8 mouse cellular contexts compared by ENCODE assay signal in the genomic region with DNA sequence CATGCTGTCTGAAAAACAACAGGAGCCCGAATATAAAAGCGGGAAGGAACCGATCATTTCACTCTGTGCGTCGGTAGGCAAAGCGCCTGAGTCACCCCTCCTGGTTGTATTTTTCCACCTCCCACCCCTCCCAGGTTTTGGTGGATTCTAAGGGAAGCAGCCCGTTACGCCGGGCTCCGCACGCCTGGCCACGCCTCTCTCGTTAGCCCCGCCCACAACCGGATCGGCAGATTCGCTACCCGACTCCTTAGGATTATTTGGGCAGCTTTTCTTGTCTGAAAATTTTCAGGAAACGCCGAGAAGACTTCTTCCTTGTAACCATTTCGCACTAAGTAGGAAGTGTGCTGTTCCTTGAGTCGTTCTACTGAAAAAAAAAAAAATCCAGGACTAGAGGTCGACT. TPM values are rescaled to one million over a fixed set of nuclear protein-coding genes. Genes with fewer than 3 reads are reported as not detected.
A peak's percentile ranks its signal among the peaks of the same experiment; 100 is the strongest.
DNase-seq lines count a peak whose midpoint lies in the region; ATAC-seq and TF ChIP-seq lines count a peak whose summit lies in the region.

Gene Setd1a (plus strand): TSS at position 245 of the 400 bp plus-strand sequence.

- no peaks in the 10 kb centered on the region for H3K27me3 ChIP-seq in C2C12 (ENCODE audit: control insufficient read depth, insufficient read depth, insufficient read length)
- no peaks in the 10 kb centered on the region for H3K27me3 ChIP-seq in heart, embryonic 11.5 days (ENCODE audit: control insufficient read depth, insufficient read depth, low read length)
- no peaks in the 10 kb centered on the region for H3K27me3 ChIP-seq in kidney, embryonic 15.5 days
- H3K27me3 ChIP-seq in liver, adult 2 months (ENCODE audit: control insufficient read depth, insufficient read depth, low read length) = no peaks in the 10 kb centered on the region
- no peaks in the 10 kb centered on the region for H3K27me3 ChIP-seq in myocyte (ENCODE audit: control insufficient read depth, insufficient read depth, insufficient read length)
- no peaks in the 10 kb centered on the region for H3K27me3 ChIP-seq in splenic B cell, adult 2 months (ENCODE audit: control insufficient read depth, insufficient read depth, low read length, poor library complexity, severe bottlenecking)

- peak; percentile 38; the same call in 1 of the 2 replicates for TF ChIP-seq POLR2A in brain, embryonic 14.5 days (IDR thresholded peaks at IDR 0.05; ENCODE audit: borderline replicate concordance, extremely low read depth, insufficient read depth, insufficient read length, poor library complexity, severe bottlenecking)
- no peak for TF ChIP-seq POLR2A in liver, adult 2 months (IDR thresholded peaks at IDR 0.05; ENCODE audit: extremely low read depth, insufficient read depth, low read length)
- TF ChIP-seq POLR2A in myocyte (IDR thresholded peaks at IDR 0.05; ENCODE audit: insufficient read length, low read depth) = peak; percentile 52

- H3K36me3 ChIP-seq in C2C12 (ENCODE audit: control insufficient read depth, insufficient read depth) (peaks cover 27% of the 10 kb centered on the region), myocyte (ENCODE audit: control insufficient read depth, insufficient read depth) (peaks cover 17% of the 10 kb centered on the region)
- peaks cover 12% of the 10 kb centered on the region for H3K36me3 ChIP-seq in heart, embryonic 11.5 days (ENCODE audit: control insufficient read depth, insufficient read depth, low read length)
- peaks cover 36% of the 10 kb centered on the region for H3K36me3 ChIP-seq in kidney, embryonic 15.5 days
- H3K36me3 ChIP-seq in liver, adult 2 months (ENCODE audit: control insufficient read depth, insufficient read depth, low read length) = peaks cover 20% of the 10 kb centered on the region
- H3K36me3 ChIP-seq in splenic B cell, adult 2 months (ENCODE audit: control insufficient read depth, insufficient read depth, low read length, poor library complexity, severe bottlenecking) = peaks cover 8% of the 10 kb centered on the region

- DNase-seq in brain, embryonic 14.5 days (ENCODE audit: low read depth) = peak; percentile 92
- DNase-seq in liver, adult 2 months (ENCODE audit: extremely low read depth, low read depth, low spot score) = no peak
- peak; percentile 81 for DNase-seq in splenic B cell, adult 2 months (ENCODE audit: low read depth, low spot score)

- H3K27ac ChIP-seq in heart, embryonic 11.5 days (ENCODE audit: low read depth, low read length) = peak within 1 kb of the TSS; percentile 99
- peak within 1 kb of the TSS; percentile 99 for H3K27ac ChIP-seq in kidney, embryonic 15.5 days
- H3K27ac ChIP-seq in liver, adult 2 months (replicated peaks; ENCODE audit: insufficient read depth, low read depth, low read length) = peak within 1 kb of the TSS; percentile 95

- peak within 1 kb of the TSS; percentile 52 for H3K4me3 ChIP-seq in C2C12 (ENCODE audit: insufficient read depth, poor library complexity, severe bottlenecking)
- peak within 1 kb of the TSS; percentile 93 for H3K4me3 ChIP-seq in heart, embryonic 11.5 days (ENCODE audit: low read depth, low read length)
- H3K4me3 ChIP-seq in kidney, embryonic 15.5 days (replicated peaks) = peak within 1 kb of the TSS; percentile 90
- H3K4me3 ChIP-seq in liver, adult 2 months (ENCODE audit: insufficient read depth, low read depth, low read length) = peak within 1 kb of the TSS; percentile 97
- peak within 1 kb of the TSS; percentile 91 for H3K4me3 ChIP-seq in myocyte

- H3K79me2 ChIP-seq in C2C12 (ENCODE audit: control insufficient read depth, insufficient read depth) = peaks cover 38% of the 10 kb centered on the region
- H3K79me2 ChIP-seq in liver, adult 2 months (ENCODE audit: control insufficient read depth, insufficient read depth, low read length) = peaks cover 8% of the 10 kb centered on the region; the same call in 1 of the 2 replicates
- H3K79me2 ChIP-seq in myocyte (ENCODE audit: control insufficient read depth, insufficient read depth) = peaks cover 21% of the 10 kb centered on the region

- no peak for TF ChIP-seq CTCF in C2C12 (IDR thresholded peaks at IDR 0.05; ENCODE audit: control insufficient read depth, insufficient read depth, insufficient read length)
- TF ChIP-seq CTCF in brain, embryonic 14.5 days (IDR thresholded peaks at IDR 0.05; ENCODE audit: borderline replicate concordance, extremely low read depth, insufficient read depth, insufficient read length) = no peak
- TF ChIP-seq CTCF in liver, adult 2 months (IDR thresholded peaks at IDR 0.05; ENCODE audit: low read depth, low read length) = no peak

- no peaks in the 10 kb centered on the region for H3K9me3 ChIP-seq in heart, embryonic 11.5 days (replicated peaks; ENCODE audit: control insufficient read depth, low read length)
- no peaks in the 10 kb centered on the region for H3K9me3 ChIP-seq in kidney, embryonic 15.5 days (replicated peaks)

- under 1% methylated on average over 23 of the region's 23 CpGs for WGBS in heart, embryonic 11.5 days (ENCODE audit: insufficient replicate concordance)
- under 1% methylated on average over 23 of the region's 23 CpGs for WGBS in kidney, embryonic 15.5 days
- under 1% methylated on average over 23 of the region's 23 CpGs for WGBS in liver, adult 2 months

- peaks cover 28% of the 10 kb centered on the region for H3K79me3 ChIP-seq in C2C12 (ENCODE audit: low read depth)

- ATAC-seq in erythroblast, adult 5-6 weeks (replicated peaks; ENCODE audit: low FRiP score, poor library complexity, severe bottlenecking) = peak; percentile 77
- peak; percentile 50; the same call in 1 of the 2 replicates for ATAC-seq in heart, embryonic 11.5 days (replicated peaks; ENCODE audit: insufficient number of reproducible peaks, low FRiP score, low TSS enrichment)
- ATAC-seq in kidney, embryonic 15.5 days (replicated peaks; ENCODE audit: low FRiP score) = peak; percentile 45

- H3K9ac ChIP-seq in heart, embryonic 11.5 days (ENCODE audit: low read depth, low read length) = peak within 1 kb of the TSS; percentile 88
- H3K9ac ChIP-seq in kidney, embryonic 15.5 days = peak within 1 kb of the TSS; percentile 88
- peak within 1 kb of the TSS; percentile 97 for H3K9ac ChIP-seq in liver, adult 2 months (ENCODE audit: low read depth, low read length)

- H3ac ChIP-seq in C2C12 (ENCODE audit: control insufficient read depth, insufficient read length, low read depth) = peak within 1 kb of the TSS; percentile 81
- peak within 1 kb of the TSS; percentile 94 for H3ac ChIP-seq in myocyte (ENCODE audit: control insufficient read depth, insufficient read length)

- 0 out of 2 replicates have a peak, but pooled peaks cover 11% of the 10 kb centered on the region for H3K4me1 ChIP-seq in heart, embryonic 11.5 days (ENCODE audit: control insufficient read depth, insufficient read depth, low read length)
- peaks cover 25% of the 10 kb centered on the region for H3K4me1 ChIP-seq in kidney, embryonic 15.5 days
- H3K4me1 ChIP-seq in liver, adult 2 months (ENCODE audit: control insufficient read depth, insufficient read depth, low read length) = peaks cover 11% of the 10 kb centered on the region; the same call in 1 of the 2 replicates

- H3K4me2 ChIP-seq in heart, embryonic 11.5 days = peak within 1 kb of the TSS; percentile 84
- H3K4me2 ChIP-seq in kidney, embryonic 15.5 days = peak within 1 kb of the TSS; percentile 68
- H3K4me2 ChIP-seq in myocyte (ENCODE audit: low read depth) = peak within 1 kb of the TSS; percentile 79

TF ChIP-seq in C2C12, 6 proteins besides CTCF, POLR2A, EP300 and RAD21:
- TF ChIP-seq MAX (IDR thresholded peaks at IDR 0.05) (no peak), USF1 (IDR thresholded peaks at IDR 0.05; ENCODE audit: low read depth) (no peak), FOSL1 (IDR thresholded peaks at IDR 0.05; ENCODE audit: insufficient read depth, low read length, poor library complexity, severe bottlenecking) (no peak), MYOD1 (IDR thresholded peaks at IDR 0.05; ENCODE audit: control insufficient read depth, insufficient read length, low read depth) (no peak), MYOG (IDR thresholded peaks at IDR 0.05; ENCODE audit: control insufficient read depth, extremely low read depth, insufficient read length) (no peak), CEBPB (IDR thresholded peaks at IDR 0.05; ENCODE audit: low read depth) (no peak)

TF ChIP-seq in myocyte, 11 proteins besides CTCF, POLR2A, EP300 and RAD21:
- peak; percentile 49 for TF ChIP-seq POLR2AphosphoS2 (IDR thresholded peaks at IDR 0.05; ENCODE audit: insufficient read length, low read depth)
- no peak for TF ChIP-seq MYOG (IDR thresholded peaks at IDR 0.05; ENCODE audit: control insufficient read depth in 1 of 3, insufficient read depth in 1 of 3, insufficient read length in 2 of 3, low read depth in 2 of 3)
TF ChIP-seq in myocyte: peak in this region for 1.

RNA-seq across cellular contexts. Expression of gene Setd1a, which starts in this region (rescaled TPM):
- polyA plus RNA-seq in C2C12 (2012; fragmentation: generic; extraction: Trizol) = 20.9 TPM
- polyA plus RNA-seq in brain, embryonic 14.5 days (2012; rRNA removed) = 8.9 and 23.2 TPM in 2 replicates
- 3.8 and 18.2 TPM in 2 replicates for total RNA-seq in erythroblast, adult 5-6 weeks (2015; ENCODE audit: low replicate concordance)
- total RNA-seq in erythroblast, adult 5-6 weeks (2017; ENCODE audit: low replicate concordance) = 8.9 and 11.3 TPM in 2 replicates
- 16.9 and 20.8 TPM in 2 replicates for polyA plus RNA-seq in heart, embryonic 11.5 days (2014; fragmentation: Nextera tagmentation; extraction: Ambion mirVana)
- polyA plus RNA-seq in kidney, embryonic 15.5 days (2015; fragmentation: Nextera tagmentation; extraction: Ambion mirVana) = 23.2 and 25.9 TPM in 2 replicates
- total RNA-seq in liver, adult 2 months (2014; rRNA removed) = 2.6 and 5.4 TPM in 2 replicates
- polyA plus RNA-seq in liver, adult 2 months (2012; rRNA removed) = 5.5 and 7.8 TPM in 2 replicates
- 13.7 TPM for polyA plus RNA-seq in myocyte (2012; fragmentation: generic; extraction: Trizol)
